Mouse (Mus musculus): ENCODE results near the gene Heatr3. TPM values are rescaled to one million over a fixed set of nuclear protein-coding genes. Genes with fewer than 3 reads are reported as not detected.

Gene Heatr3
- polyA plus RNA-seq, 1 experiment from 2014 or later = 39.9 TPM

DNA sequence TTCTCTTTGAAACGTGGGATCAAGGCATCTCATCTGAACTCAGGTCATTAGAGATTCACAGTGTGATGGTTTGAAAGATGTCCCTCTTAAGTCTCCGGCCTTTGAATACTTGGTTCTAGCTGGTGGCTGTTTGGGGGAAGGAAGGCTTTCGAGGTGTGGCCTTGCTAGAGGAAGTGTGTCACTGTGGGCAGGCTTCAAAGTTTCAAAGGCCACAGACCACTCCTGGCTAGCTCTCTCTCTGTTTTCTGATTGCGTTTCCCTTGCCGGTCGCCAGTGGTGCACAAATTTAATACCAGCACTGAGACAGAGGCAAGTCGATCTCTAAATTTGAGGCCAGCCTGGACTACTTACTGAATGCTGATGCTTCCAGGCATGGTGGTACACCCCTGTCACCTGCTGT, 37.6 kb downstream of the Heatr3 start:
- WGBS = 91% methylated on average over 7 of the region's 7 CpGs
- Histone ChIP-seq H3K4me1 (ENCODE audit: control insufficient read depth, insufficient read depth, low read length) (no peaks in the 10 kb centered on the region), H3K9me3 (ENCODE audit: control insufficient read depth, low read length) (no peaks in the 10 kb centered on the region), H3K27me3 (ENCODE audit: control insufficient read depth, insufficient read depth, low read length) (no peaks in the 10 kb centered on the region), H3K27ac (replicated peaks; ENCODE audit: low read depth, low read length) (no peak overlapping the region), H3K4me2 (ENCODE audit: low read length) (no peak overlapping the region), H3K36me3 (ENCODE audit: control insufficient read depth, insufficient read depth, low read length) (peaks cover 24% of the 10 kb centered on the region), H3K4me3 (replicated peaks; ENCODE audit: low read depth, low read length) (no peak overlapping the region), H3K9ac (replicated peaks; ENCODE audit: low read length) (no peak overlapping the region)
- no peak for DNase-seq
- no peak for ATAC-seq (ENCODE audit: low FRiP score, low TSS enrichment)

- Histone ChIP-seq H3K9me3 (ENCODE audit: control insufficient read depth, low read length) (no peaks in the 10 kb centered on the region), H3K27me3 (ENCODE audit: control insufficient read depth, insufficient read depth, low read length) (no peaks in the 10 kb centered on the region), H3K9ac (replicated peaks; ENCODE audit: low read length) (no peak overlapping the region), H3K27ac (replicated peaks; ENCODE audit: low read depth, low read length) (no peak overlapping the region), H3K4me3 (replicated peaks; ENCODE audit: low read depth, low read length) (no peak overlapping the region), H3K36me3 (ENCODE audit: control insufficient read depth, insufficient read depth, low read length) (peaks cover 11% of the 10 kb centered on the region; the same call in 1 of the 2 replicates), H3K4me2 (ENCODE audit: low read length) (no peak overlapping the region), H3K4me1 (ENCODE audit: control insufficient read depth, insufficient read depth, low read length) (no peaks in the 10 kb centered on the region)
- ATAC-seq (ENCODE audit: low FRiP score, low TSS enrichment) (no peak), DNase-seq (no peak)
- WGBS = 91% methylated on average over 8 of the region's 8 CpGs
Observed at GRCm38 (mm10) chr8:88177291-88177690, 39.6 kb downstream of the Heatr3 start.

- no peaks in the 10 kb centered on the region for H3K36me3 ChIP-seq (ENCODE audit: control insufficient read depth, insufficient read depth, low read length)
- H3K4me3 ChIP-seq (replicated peaks; ENCODE audit: low read depth, low read length) = no peak overlapping the region
- no peaks in the 10 kb centered on the region for H3K27me3 ChIP-seq (ENCODE audit: control insufficient read depth, insufficient read depth, low read length)
- no peak overlapping the region for H3K4me2 ChIP-seq (ENCODE audit: low read length)
- WGBS = 82% methylated on average over 2 of the region's 2 CpGs
- H3K4me1 ChIP-seq (ENCODE audit: control insufficient read depth, insufficient read depth, low read length) = no peaks in the 10 kb centered on the region
- no peaks in the 10 kb centered on the region for H3K9me3 ChIP-seq (ENCODE audit: control insufficient read depth, low read length)
- H3K9ac ChIP-seq (replicated peaks; ENCODE audit: low read length) = no peak overlapping the region
- DNase-seq (no peak), ATAC-seq (ENCODE audit: low FRiP score, low TSS enrichment) (no peak)
- no peak overlapping the region for H3K27ac ChIP-seq (replicated peaks; ENCODE audit: low read depth, low read length)
Observed at GRCm38 (mm10) chr8:88183121-88183520, 45.5 kb downstream of the Heatr3 start.

DNA sequence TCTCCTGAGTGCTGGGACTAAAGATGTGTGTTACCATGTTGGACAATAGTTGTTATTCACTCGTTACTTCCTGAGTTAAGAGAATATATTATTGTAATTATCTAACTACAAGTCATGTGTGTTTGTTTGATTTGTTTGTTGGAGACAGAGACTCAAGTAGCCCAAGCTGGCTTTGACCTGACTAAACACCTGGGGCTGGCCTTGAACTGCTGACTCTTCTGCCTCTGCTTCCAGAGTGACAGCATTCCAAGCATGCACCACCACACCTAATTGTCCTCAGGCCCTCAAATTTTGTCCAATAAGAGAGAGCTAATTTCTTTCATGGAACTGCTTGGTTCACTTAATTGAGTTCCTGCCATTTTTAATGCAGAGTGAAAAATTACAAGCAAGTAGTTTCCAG, 47.3 kb downstream of the Heatr3 start:
- WGBS = 92% methylated on average over 1 of the region's 1 CpGs
- Histone ChIP-seq H3K9me3 (ENCODE audit: control insufficient read depth, low read length) (no peaks in the 10 kb centered on the region), H3K9ac (replicated peaks; ENCODE audit: low read length) (no peak overlapping the region), H3K4me1 (ENCODE audit: control insufficient read depth, insufficient read depth, low read length) (no peaks in the 10 kb centered on the region), H3K4me2 (ENCODE audit: low read length) (no peak overlapping the region), H3K36me3 (ENCODE audit: control insufficient read depth, insufficient read depth, low read length) (no peaks in the 10 kb centered on the region), H3K27me3 (ENCODE audit: control insufficient read depth, insufficient read depth, low read length) (no peaks in the 10 kb centered on the region), H3K4me3 (replicated peaks; ENCODE audit: low read depth, low read length) (no peak overlapping the region), H3K27ac (replicated peaks; ENCODE audit: low read depth, low read length) (no peak overlapping the region)
- DNase-seq (no peak), ATAC-seq (ENCODE audit: low FRiP score, low TSS enrichment) (no peak)

- DNase-seq = no peak
- Histone ChIP-seq H3K27ac (replicated peaks; ENCODE audit: low read depth, low read length) (no peak overlapping the region), H3K4me2 (ENCODE audit: low read length) (no peak overlapping the region), H3K9me3 (ENCODE audit: control insufficient read depth, low read length) (no peaks in the 10 kb centered on the region), H3K4me3 (replicated peaks; ENCODE audit: low read depth, low read length) (no peak overlapping the region), H3K27me3 (ENCODE audit: control insufficient read depth, insufficient read depth, low read length) (no peaks in the 10 kb centered on the region), H3K4me1 (ENCODE audit: control insufficient read depth, insufficient read depth, low read length) (no peaks in the 10 kb centered on the region), H3K36me3 (ENCODE audit: control insufficient read depth, insufficient read depth, low read length) (no peaks in the 10 kb centered on the region), H3K9ac (replicated peaks; ENCODE audit: low read length) (no peak overlapping the region)
- 66% methylated on average over 6 of the region's 6 CpGs for WGBS
- ATAC-seq (ENCODE audit: low FRiP score, low TSS enrichment) = no peak
Observed at GRCm38 (mm10) chr8:88185716-88186115, 48.1 kb downstream of the Heatr3 start.

DNA sequence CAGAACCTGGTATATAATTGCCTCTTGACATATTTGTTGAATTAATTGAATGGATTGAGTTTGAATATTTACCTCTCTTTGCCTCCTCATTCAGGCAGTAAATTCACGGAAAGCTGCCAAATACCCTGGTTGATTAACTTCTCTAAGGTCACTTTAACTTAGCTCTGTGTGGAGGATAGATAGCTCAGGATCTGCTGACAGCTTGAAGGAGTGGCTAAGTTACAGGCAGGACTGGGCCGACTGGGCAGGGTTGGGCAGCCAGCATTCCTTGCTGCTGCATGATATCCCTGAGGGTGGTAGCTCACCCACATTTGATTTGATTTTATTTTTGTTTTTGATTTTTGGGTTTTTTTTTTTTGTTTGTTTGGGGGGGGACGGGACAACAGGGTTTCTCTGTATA, 59.7 kb downstream of the Heatr3 start:
- 65% methylated on average over 3 of the region's 3 CpGs for WGBS
- no peaks in the 10 kb centered on the region for H3K9me3 ChIP-seq (ENCODE audit: control insufficient read depth, low read length)
- H3K27ac ChIP-seq (replicated peaks; ENCODE audit: low read depth, low read length) = no peak overlapping the region
- ATAC-seq (ENCODE audit: low FRiP score, low TSS enrichment) = no peak
- DNase-seq = no peak
- H3K36me3 ChIP-seq (ENCODE audit: control insufficient read depth, insufficient read depth, low read length) = no peaks in the 10 kb centered on the region
- no peak overlapping the region for H3K4me2 ChIP-seq (ENCODE audit: low read length)
- no peak overlapping the region for H3K9ac ChIP-seq (replicated peaks; ENCODE audit: low read length)
- no peaks in the 10 kb centered on the region for H3K27me3 ChIP-seq (ENCODE audit: control insufficient read depth, insufficient read depth, low read length)
- no peak overlapping the region for H3K4me3 ChIP-seq (replicated peaks; ENCODE audit: low read depth, low read length)
- peaks cover 19% of the 10 kb centered on the region for H3K4me1 ChIP-seq (ENCODE audit: control insufficient read depth, insufficient read depth, low read length)

DNA sequence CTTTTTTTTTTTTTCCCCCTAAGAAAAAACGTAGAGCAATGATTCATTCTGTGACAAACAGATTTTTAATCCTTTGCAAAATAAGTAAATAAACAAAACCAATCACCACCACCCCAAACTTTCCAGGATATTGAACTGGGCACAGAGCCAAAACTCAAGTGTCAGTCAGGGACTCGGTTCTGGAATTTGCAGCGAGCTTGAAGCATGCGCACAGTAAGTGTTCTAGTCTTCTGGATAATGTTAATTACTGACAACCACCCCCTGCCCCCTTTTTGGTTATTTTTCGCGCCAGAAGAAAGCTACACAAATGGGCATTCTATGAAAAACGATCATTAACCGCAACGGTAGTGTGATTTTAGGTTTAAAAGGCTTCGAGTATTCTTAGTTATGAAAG, 60.9 kb downstream of the Heatr3 start:
- no peak for ATAC-seq (ENCODE audit: low FRiP score, low TSS enrichment)
- peak overlapping the region; percentile 79 for H3K4me2 ChIP-seq (ENCODE audit: low read length)
- WGBS = under 1% methylated on average over 10 of the region's 10 CpGs
- H3K27me3 ChIP-seq (ENCODE audit: control insufficient read depth, insufficient read depth, low read length) = no peaks in the 10 kb centered on the region
- DNase-seq = peak; percentile 64
- H3K27ac ChIP-seq (replicated peaks; ENCODE audit: low read depth, low read length) = peak overlapping the region; percentile 97
- H3K9me3 ChIP-seq (ENCODE audit: control insufficient read depth, low read length) = no peaks in the 10 kb centered on the region
- H3K4me1 ChIP-seq (ENCODE audit: control insufficient read depth, insufficient read depth, low read length) = peaks cover 25% of the 10 kb centered on the region
- H3K4me3 ChIP-seq (replicated peaks; ENCODE audit: low read depth, low read length) = peak overlapping the region; percentile 82
- H3K36me3 ChIP-seq (ENCODE audit: control insufficient read depth, insufficient read depth, low read length) = no peaks in the 10 kb centered on the region
- peak overlapping the region; percentile 76 for H3K9ac ChIP-seq (replicated peaks; ENCODE audit: low read length)

GRCm38 (mm10) chr8:88198945-88199571, 61.4 kb downstream of the Heatr3 start, which contains the start of gene Tent4b:
Tent4b (plus strand) TSS chr8:88199213.
- under 1% methylated on average over 80 of the region's 97 CpGs for WGBS
- peak; percentile 95 for DNase-seq
- Histone ChIP-seq H3K9me3 (ENCODE audit: control insufficient read depth, low read length) (no peaks in the 10 kb centered on the region), H3K36me3 (ENCODE audit: control insufficient read depth, insufficient read depth, low read length) (no peaks in the 10 kb centered on the region), H3K27ac (replicated peaks; ENCODE audit: low read depth, low read length) (peak within 1 kb of the TSS; percentile 97), H3K4me1 (ENCODE audit: control insufficient read depth, insufficient read depth, low read length) (peaks cover 25% of the 10 kb centered on the region), H3K27me3 (ENCODE audit: control insufficient read depth, insufficient read depth, low read length) (no peaks in the 10 kb centered on the region), H3K4me3 (replicated peaks; ENCODE audit: low read depth, low read length) (peak within 1 kb of the TSS; percentile 82), H3K9ac (replicated peaks; ENCODE audit: low read length) (peak within 1 kb of the TSS; percentile 76), H3K4me2 (ENCODE audit: low read length) (peak within 1 kb of the TSS; percentile 79)
- ATAC-seq (ENCODE audit: low FRiP score, low TSS enrichment) = peak; percentile 96

Data from midbrain, embryonic 14.5 days (tissue).